Mouse (Mus musculus): Measurements from ENCODE around the gene Vmn2r104. TPM values are rescaled to one million over a fixed set of nuclear protein-coding genes. Genes with fewer than 3 reads are reported as not detected.

The Vmn2r104 gene
- not detected in 2 replicates for polyA plus RNA-seq (2014; fragmentation: Nextera tagmentation; extraction: Ambion mirVana)

GRCm38 (mm10) chr17:20048236-20048635, at the start of gene Vmn2r104:
Gene Vmn2r104, minus strand, starts transcription at chr17:20048336.
- Histone ChIP-seq H3K4me2 (replicated peaks; ENCODE audit: low read depth, low read length) (no peak within 1 kb of the TSS), H3K36me3 (ENCODE audit: control insufficient read depth, insufficient read depth, low read length) (no peaks in the 10 kb centered on the region), H3K4me3 (ENCODE audit: low read length) (no peak within 1 kb of the TSS), H3K9me3 (ENCODE audit: control insufficient read depth, low read length) (peaks cover 23% of the 10 kb centered on the region), H3K27me3 (ENCODE audit: control insufficient read depth, insufficient read depth, low read length) (no peaks in the 10 kb centered on the region), H3K9ac (ENCODE audit: low read depth, low read length) (no peak within 1 kb of the TSS), H3K4me1 (ENCODE audit: control insufficient read depth, insufficient read depth, low read length) (no peaks in the 10 kb centered on the region), H3K27ac (ENCODE audit: low read depth, low read length) (no peak within 1 kb of the TSS)
- ATAC-seq (ENCODE audit: low FRiP score, low TSS enrichment), result no peak
- 86% methylated on average over 1 of the region's 1 CpGs for WGBS

DNA sequence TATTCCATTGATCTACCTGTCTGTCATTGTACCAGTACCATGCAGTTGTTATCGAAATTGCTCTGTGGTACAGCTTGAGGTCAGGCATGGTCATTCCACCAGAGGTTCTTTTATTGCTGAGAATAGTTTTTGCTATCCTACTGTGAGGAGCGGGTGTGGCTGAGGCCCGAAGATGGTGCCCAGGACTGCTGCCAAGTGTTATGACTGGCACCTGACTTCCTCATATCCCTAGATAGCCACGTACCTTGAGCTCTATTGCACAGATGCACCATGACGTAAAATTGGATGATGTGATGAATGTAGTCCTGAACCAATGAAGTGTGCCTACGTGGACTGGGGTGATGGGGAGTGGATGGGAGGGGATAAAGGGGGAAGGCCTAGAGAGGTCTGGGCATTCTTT, 26.0 kb upstream of the Vmn2r104 start:
- H3K27ac ChIP-seq (ENCODE audit: low read depth, low read length), result no peak overlapping the region
- H3K4me2 ChIP-seq (replicated peaks; ENCODE audit: low read depth, low read length), result no peak overlapping the region
- WGBS, result 82% methylated on average over 6 of the region's 6 CpGs
- H3K9ac ChIP-seq (ENCODE audit: low read depth, low read length), result no peak overlapping the region
- no peaks in the 10 kb centered on the region; the same call in 1 of the 2 replicates for H3K9me3 ChIP-seq (ENCODE audit: control insufficient read depth, low read length)
- H3K4me1 ChIP-seq (ENCODE audit: control insufficient read depth, insufficient read depth, low read length), result no peaks in the 10 kb centered on the region
- H3K36me3 ChIP-seq (ENCODE audit: control insufficient read depth, insufficient read depth, low read length), result no peaks in the 10 kb centered on the region
- no peaks in the 10 kb centered on the region for H3K27me3 ChIP-seq (ENCODE audit: control insufficient read depth, insufficient read depth, low read length)
- ATAC-seq (ENCODE audit: low FRiP score, low TSS enrichment), result no peak
- no peak overlapping the region for H3K4me3 ChIP-seq (ENCODE audit: low read length)

- Histone ChIP-seq H3K4me2 (replicated peaks; ENCODE audit: low read depth, low read length) (no peak overlapping the region), H3K4me1 (ENCODE audit: control insufficient read depth, insufficient read depth, low read length) (no peaks in the 10 kb centered on the region), H3K27me3 (ENCODE audit: control insufficient read depth, insufficient read depth, low read length) (no peaks in the 10 kb centered on the region), H3K36me3 (ENCODE audit: control insufficient read depth, insufficient read depth, low read length) (no peaks in the 10 kb centered on the region), H3K4me3 (ENCODE audit: low read length) (no peak overlapping the region), H3K27ac (ENCODE audit: low read depth, low read length) (no peak overlapping the region), H3K9me3 (ENCODE audit: control insufficient read depth, low read length) (no peaks in the 10 kb centered on the region), H3K9ac (ENCODE audit: low read depth, low read length) (no peak overlapping the region)
- ATAC-seq (ENCODE audit: low FRiP score, low TSS enrichment), result no peak
- 90% methylated on average over 4 of the region's 4 CpGs for WGBS
Measured at GRCm38 (mm10) chr17:20071656-20072396, 23.7 kb upstream of the Vmn2r104 start.

Other genes with a start within 250 kb of the Vmn2r104 start
- not detected in 2 replicates for gene Fpr-rs7, start 65.9 kb upstream of the Vmn2r104 start, polyA plus RNA-seq (2014; fragmentation: Nextera tagmentation; extraction: Ambion mirVana)
- not detected in 2 replicates for gene Fpr-rs6, start 134.8 kb upstream of the Vmn2r104 start, polyA plus RNA-seq (2014; fragmentation: Nextera tagmentation; extraction: Ambion mirVana)
- gene Vmn2r105, start 186.7 kb upstream of the Vmn2r104 start, polyA plus RNA-seq (2014; fragmentation: Nextera tagmentation; extraction: Ambion mirVana), result not detected in 2 replicates
- gene Vmn2r106, start 237.2 kb upstream of the Vmn2r104 start, polyA plus RNA-seq (2014; fragmentation: Nextera tagmentation; extraction: Ambion mirVana), result not detected in 2 replicates